Mouse (Mus musculus): ENCODE measurements at regions not wholly inside any gene's neighbourhood (a gene's known extent, or its start where the extent isn't known, plus 50 kb on each side); places are given as distances from the start of the nearest gene placed in this dataset.
"Not testable (repeated sequence)": the region's sequence is repeated elsewhere in the genome, so short reads cannot be mapped to it uniquely, and the experiment has no call there.

DNA sequence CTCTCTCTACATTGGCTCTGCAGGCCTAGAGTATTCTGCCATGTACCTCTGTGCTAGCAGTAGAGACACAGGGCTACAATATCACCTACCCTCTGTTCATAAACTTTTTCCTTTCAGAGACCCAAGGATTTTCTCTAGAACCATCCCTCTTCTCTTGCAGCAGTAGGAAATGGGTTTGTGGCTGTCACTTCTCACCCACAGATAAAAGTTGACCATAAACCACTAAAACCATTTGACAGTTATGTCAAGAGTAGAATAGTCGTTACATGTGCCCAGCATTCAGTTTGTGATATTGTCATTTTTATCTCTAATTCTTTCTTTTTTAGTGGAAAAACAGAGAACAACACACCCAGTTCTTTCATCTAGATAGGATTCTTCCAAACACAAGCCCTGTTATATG, 128.2 kb upstream of the 2210010C04Rik start:
- H3K4me1 ChIP-seq: no peaks in the 10 kb centered on the region
- no peak overlapping the region for H3K4me3 ChIP-seq
- no peaks in the 10 kb centered on the region for H3K27me3 ChIP-seq (replicated peaks)
- 80% methylated on average over 1 of the region's 1 CpGs for WGBS
- H3K9ac ChIP-seq: no peak overlapping the region
- H3K36me3 ChIP-seq (replicated peaks): no peaks in the 10 kb centered on the region
- no peak for ATAC-seq (replicated peaks)
- H3K9me3 ChIP-seq: no peaks in the 10 kb centered on the region
- H3K4me2 ChIP-seq: no peak overlapping the region
- no peak overlapping the region for H3K27ac ChIP-seq

DNA sequence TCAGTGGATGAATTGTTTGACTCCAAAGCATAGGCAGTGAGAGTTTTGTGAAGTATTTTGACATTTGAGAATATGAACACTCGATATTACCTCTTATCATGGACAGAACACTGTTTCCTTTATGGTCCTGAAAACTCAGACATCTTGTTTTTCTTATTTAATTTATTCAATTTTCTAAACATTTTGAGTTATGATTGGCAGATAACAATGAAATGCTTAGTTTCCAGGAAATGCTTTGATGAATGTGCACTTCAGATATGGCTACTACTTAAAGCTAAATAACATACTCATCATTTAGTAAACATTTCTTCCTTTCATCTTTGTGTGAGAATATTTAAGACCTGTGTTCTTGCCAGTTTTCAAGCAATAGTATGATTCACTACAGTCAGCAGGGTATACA, 126.4 kb upstream of the 2210010C04Rik start:
- 81% methylated on average over 1 of the region's 1 CpGs for WGBS
- Histone ChIP-seq H3K4me2 (no peak overlapping the region), H3K9ac (no peak overlapping the region)

DNA sequence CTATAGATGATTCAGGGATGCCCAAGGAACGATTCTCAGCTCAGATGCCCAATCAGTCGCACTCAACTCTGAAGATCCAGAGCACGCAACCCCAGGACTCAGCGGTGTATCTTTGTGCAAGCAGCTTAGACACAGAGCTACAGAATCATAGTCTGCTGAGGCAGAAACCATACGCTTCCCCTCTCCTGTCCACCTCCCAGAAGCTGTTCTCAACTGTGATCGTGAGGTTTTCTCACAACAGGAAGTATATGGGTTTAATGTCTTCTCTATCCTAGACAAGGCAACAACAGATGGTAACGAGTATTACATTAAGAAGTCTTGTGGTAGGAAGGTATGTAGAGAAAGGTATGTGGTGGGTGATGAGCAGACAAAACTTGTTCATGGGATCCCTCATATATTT, 116.8 kb upstream of the 2210010C04Rik start:
- Histone ChIP-seq H3K36me3 (replicated peaks) (no peaks in the 10 kb centered on the region), H3K9me3 (no peaks in the 10 kb centered on the region), H3K27ac (no peak overlapping the region), H3K4me3 (no peak overlapping the region), H3K27me3 (replicated peaks) (no peaks in the 10 kb centered on the region), H3K4me1 (no peaks in the 10 kb centered on the region), H3K9ac (no peak overlapping the region), H3K4me2 (no peak overlapping the region)
- no peak for ATAC-seq (replicated peaks)
- 92% methylated on average over 7 of the region's 7 CpGs for WGBS

More for the DNA sequence above, 126.4 kb upstream of the 2210010C04Rik start:
- no peak overlapping the region for H3K4me3 ChIP-seq
- H3K9me3 ChIP-seq: no peaks in the 10 kb centered on the region
- no peak overlapping the region for H3K27ac ChIP-seq
- H3K36me3 ChIP-seq (replicated peaks): no peaks in the 10 kb centered on the region
- no peaks in the 10 kb centered on the region for H3K4me1 ChIP-seq
- no peak for ATAC-seq (replicated peaks)
- H3K27me3 ChIP-seq (replicated peaks): no peaks in the 10 kb centered on the region

DNA sequence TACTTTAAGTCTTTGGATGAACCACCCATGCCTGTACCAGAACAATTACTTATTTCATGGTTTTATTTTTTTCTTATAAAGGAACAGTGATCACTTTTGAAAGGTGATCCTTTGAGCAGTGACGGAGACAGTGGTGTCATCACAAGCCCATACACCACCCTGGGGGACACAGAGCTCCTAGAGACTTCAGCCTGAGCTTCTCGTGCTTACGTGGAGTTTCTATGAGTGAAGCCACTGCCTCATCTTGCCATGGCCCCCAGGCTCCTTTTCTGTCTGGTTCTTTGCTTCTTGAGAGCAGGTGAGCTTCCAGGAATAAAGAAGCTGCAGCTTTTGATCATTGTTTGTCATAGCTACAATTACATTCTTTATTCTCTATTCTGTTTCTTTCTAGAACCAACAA, 116.2 kb upstream of the 2210010C04Rik start:
- 88% methylated on average over 3 of the region's 3 CpGs for WGBS
- no peaks in the 10 kb centered on the region for H3K9me3 ChIP-seq
- H3K27me3 ChIP-seq (replicated peaks): no peaks in the 10 kb centered on the region
- no peak overlapping the region for H3K9ac ChIP-seq
- H3K36me3 ChIP-seq (replicated peaks): no peaks in the 10 kb centered on the region
- H3K4me2 ChIP-seq: no peak overlapping the region
- H3K4me1 ChIP-seq: no peaks in the 10 kb centered on the region
- no peak overlapping the region for H3K4me3 ChIP-seq
- ATAC-seq (replicated peaks): no peak
- no peak overlapping the region for H3K27ac ChIP-seq

DNA sequence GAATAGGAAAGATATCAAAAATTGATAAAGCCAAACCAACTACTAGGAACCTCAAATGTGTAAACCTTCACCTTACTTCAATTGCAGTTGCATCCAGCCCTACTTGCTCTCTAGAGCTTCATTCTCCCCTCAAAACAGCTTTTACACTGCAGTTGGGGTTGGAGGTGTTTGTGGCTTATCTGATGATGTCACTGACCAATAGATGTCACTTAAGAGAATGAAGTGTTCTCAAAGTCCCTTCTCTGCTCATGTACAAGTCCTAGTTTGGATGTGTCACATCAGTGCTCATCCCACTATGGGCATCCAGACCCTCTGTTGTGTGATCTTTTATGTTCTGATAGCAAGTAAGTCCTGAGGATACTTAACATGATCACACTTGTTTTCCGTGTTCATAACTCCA, 105.6 kb upstream of the 2210010C04Rik start:
- no peaks in the 10 kb centered on the region for H3K27me3 ChIP-seq (replicated peaks)
- ATAC-seq (replicated peaks): no peak
- H3K36me3 ChIP-seq (replicated peaks): no peaks in the 10 kb centered on the region
- H3K9me3 ChIP-seq: no peaks in the 10 kb centered on the region
- no peak overlapping the region for H3K4me2 ChIP-seq
- H3K9ac ChIP-seq: no peak overlapping the region
- no peak overlapping the region for H3K27ac ChIP-seq
- WGBS: 91% methylated on average over 1 of the region's 1 CpGs
- H3K4me1 ChIP-seq: no peaks in the 10 kb centered on the region
- no peak overlapping the region for H3K4me3 ChIP-seq

DNA sequence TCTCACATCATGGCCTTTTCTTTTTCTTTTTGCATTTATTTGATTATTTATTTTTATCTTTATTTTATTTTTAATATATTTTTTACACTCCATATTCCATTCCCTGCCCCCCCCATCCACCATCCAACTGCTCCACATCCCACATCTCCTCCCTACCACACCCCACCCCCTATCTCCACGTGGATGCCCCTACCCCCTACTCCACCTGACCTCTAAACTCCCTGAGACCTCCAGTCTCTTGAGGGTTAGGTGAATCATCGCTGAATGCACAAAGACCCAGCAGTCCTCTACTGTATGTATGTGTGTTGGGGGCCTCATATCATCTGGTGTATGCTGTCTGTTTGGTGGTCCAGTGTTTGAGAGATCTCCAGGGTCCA, 102.1 kb upstream of the 2210010C04Rik start:
- peak; percentile 56 for ATAC-seq (replicated peaks)

DNA sequence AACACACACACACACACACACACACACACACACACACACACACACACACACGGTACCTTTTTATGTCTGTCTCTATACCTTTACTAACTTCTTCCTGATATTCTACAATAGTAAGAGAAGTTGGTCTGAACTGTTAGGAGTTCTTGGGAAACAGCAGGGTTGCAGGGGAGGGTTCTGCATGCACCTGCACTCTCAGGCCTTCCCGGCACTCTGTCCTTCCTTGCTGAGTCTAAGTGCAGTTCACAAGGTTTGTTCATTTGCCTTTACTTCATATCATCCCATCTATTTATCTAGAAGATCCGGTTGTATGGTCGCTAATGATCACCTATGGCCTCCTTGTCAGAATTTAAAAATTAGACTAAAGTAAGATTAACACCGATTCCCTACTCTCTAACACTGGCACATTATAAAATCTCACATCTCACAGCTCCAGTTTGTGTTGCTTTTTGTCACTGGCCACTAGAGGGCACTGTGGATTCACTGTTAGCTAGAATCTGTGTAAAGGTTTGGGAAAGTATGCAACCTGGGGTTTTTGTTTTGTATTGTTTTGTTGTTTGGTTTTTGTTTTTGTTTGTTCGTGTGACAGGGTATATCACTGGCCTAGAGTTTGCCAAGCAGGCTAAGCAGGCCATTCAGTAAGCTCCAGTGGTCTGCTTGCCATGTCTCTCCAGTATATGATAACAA, 101.5 kb upstream of the 2210010C04Rik start:
- Histone ChIP-seq H3K4me2 (no peak overlapping the region), H3K27ac (no peak overlapping the region), H3K4me3 (no peak overlapping the region), H3K4me1 (no peaks in the 10 kb centered on the region), H3K36me3 (replicated peaks) (no peaks in the 10 kb centered on the region), H3K9ac (no peak overlapping the region), H3K27me3 (replicated peaks) (no peaks in the 10 kb centered on the region), H3K9me3 (no peaks in the 10 kb centered on the region)
- WGBS: 32% methylated on average over 6 of the region's 6 CpGs
- ATAC-seq (replicated peaks): peak; percentile 87

More for the DNA sequence above, 102.1 kb upstream of the 2210010C04Rik start:
- not testable (repeated sequence) for H3K4me3 ChIP-seq; H3K36me3 ChIP-seq (replicated peaks); H3K27ac ChIP-seq; H3K9ac ChIP-seq; H3K4me2 ChIP-seq; H3K4me1 ChIP-seq; H3K27me3 ChIP-seq (replicated peaks); H3K9me3 ChIP-seq
- 53% methylated on average over 2 of the region's 2 CpGs for WGBS

DNA sequence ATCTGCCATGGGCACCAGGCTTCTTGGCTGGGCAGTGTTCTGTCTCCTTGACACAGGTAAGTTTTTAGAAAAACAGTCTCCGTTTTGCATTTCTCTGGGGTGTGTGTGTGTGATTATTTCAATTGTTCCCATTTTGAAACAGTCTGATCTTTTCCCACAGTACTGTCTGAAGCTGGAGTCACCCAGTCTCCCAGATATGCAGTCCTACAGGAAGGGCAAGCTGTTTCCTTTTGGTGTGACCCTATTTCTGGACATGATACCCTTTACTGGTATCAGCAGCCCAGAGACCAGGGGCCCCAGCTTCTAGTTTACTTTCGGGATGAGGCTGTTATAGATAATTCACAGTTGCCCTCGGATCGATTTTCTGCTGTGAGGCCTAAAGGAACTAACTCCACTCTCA, 99.9 kb upstream of the 2210010C04Rik start:
- WGBS: 78% methylated on average over 4 of the region's 4 CpGs
- Histone ChIP-seq H3K36me3 (replicated peaks) (no peaks in the 10 kb centered on the region), H3K4me3 (no peak overlapping the region), H3K27ac (no peak overlapping the region), H3K4me2 (no peak overlapping the region), H3K9ac (no peak overlapping the region), H3K4me1 (no peaks in the 10 kb centered on the region), H3K9me3 (no peaks in the 10 kb centered on the region), H3K27me3 (replicated peaks) (no peaks in the 10 kb centered on the region)
- no peak for ATAC-seq (replicated peaks)

DNA sequence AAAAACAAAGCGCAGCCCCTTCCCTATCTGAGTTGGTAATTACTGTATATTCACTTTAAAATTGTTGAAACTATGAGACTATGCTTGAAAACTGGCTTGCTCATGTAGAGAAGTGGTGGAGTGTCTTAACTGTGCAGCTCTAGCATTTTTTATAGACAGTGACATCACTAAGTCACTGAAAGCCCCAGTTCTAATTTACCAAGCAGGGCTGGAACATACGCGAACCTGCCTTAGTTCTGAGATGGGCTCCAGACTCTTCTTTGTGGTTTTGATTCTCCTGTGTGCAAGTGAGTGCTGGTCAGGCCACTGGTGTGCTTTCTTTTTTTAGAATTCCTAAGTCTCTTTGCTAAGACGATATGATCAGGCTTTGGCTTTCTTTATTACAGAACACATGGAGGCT, 94.6 kb upstream of the 2210010C04Rik start:
- H3K4me3 ChIP-seq: no peak overlapping the region
- no peaks in the 10 kb centered on the region for H3K36me3 ChIP-seq (replicated peaks)
- H3K9ac ChIP-seq: no peak overlapping the region
- H3K4me1 ChIP-seq: no peaks in the 10 kb centered on the region
- no peak overlapping the region for H3K27ac ChIP-seq
- ATAC-seq (replicated peaks): no peak
- no peak overlapping the region for H3K4me2 ChIP-seq
- no peaks in the 10 kb centered on the region for H3K27me3 ChIP-seq (replicated peaks)
- no peaks in the 10 kb centered on the region for H3K9me3 ChIP-seq
- 90% methylated on average over 4 of the region's 4 CpGs for WGBS

DNA sequence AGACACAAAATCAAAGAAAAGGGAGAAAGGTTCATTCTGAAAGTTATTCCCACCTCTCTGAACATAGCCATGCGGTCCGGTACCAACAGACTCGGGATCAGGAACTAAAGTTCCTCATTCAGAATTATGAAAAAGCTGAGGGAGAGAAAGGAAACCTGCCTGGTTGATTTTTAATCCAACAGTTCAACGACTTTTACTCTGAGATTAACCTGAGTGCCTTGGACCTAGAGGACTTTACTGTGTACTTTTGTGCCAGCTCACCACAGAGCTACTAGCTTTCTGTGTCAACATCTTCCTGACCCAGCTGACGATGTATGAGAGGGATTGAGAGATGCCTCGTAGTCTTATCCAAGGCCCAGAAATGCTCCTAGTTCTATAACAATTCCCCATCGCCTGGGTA, 92.5 kb upstream of the 2210010C04Rik start:
- no peaks in the 10 kb centered on the region for H3K27me3 ChIP-seq (replicated peaks)
- no peak overlapping the region for H3K4me3 ChIP-seq
- no peak overlapping the region for H3K27ac ChIP-seq
- no peaks in the 10 kb centered on the region for H3K36me3 ChIP-seq (replicated peaks)
- no peak overlapping the region for H3K9ac ChIP-seq
- no peak overlapping the region for H3K4me2 ChIP-seq
- no peaks in the 10 kb centered on the region for H3K4me1 ChIP-seq
- ATAC-seq (replicated peaks): no peak
- WGBS: 85% methylated on average over 7 of the region's 7 CpGs
- no peaks in the 10 kb centered on the region for H3K9me3 ChIP-seq

DNA sequence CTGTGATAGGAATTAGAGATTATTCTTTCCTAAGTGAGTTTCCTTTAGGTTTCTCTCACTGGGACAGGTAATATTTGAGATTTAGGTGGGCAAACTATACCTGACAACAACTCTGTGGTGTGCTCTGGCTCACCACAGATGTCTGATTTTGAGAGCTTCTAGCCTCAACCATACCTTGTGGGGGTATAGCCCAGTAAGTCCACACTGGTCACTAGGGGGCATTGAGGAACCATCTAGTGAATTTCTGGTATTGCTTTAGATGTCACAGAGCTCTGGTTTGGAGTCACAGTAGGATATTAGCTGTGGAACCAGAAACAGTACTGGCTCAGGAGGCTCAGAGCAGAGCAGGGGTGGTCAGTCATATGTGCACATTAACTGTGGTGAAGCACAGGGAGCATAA, 91.5 kb upstream of the 2210010C04Rik start:
- H3K4me3 ChIP-seq: no peak overlapping the region
- no peak overlapping the region for H3K27ac ChIP-seq
- no peaks in the 10 kb centered on the region for H3K4me1 ChIP-seq
- H3K9ac ChIP-seq: no peak overlapping the region
- H3K36me3 ChIP-seq (replicated peaks): no peaks in the 10 kb centered on the region
- no peak overlapping the region for H3K4me2 ChIP-seq
- ATAC-seq (replicated peaks): no peak
- H3K27me3 ChIP-seq (replicated peaks): no peaks in the 10 kb centered on the region
- H3K9me3 ChIP-seq: no peaks in the 10 kb centered on the region

DNA sequence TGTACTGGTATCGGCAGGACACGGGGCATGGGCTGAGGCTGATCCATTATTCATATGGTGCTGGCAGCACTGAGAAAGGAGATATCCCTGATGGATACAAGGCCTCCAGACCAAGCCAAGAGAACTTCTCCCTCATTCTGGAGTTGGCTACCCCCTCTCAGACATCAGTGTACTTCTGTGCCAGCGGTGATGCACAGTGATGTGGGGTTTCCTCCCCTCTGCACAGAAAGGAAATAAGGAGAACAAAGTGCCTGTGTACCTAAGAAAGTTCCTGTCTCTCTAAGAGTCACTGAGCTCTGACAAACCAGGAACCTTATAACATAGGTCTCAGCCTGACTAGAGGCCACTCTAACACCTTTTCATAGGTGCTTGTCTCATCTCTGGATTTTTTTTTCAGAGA, 86.3 kb upstream of the 2210010C04Rik start:
- H3K4me3 ChIP-seq: no peak overlapping the region
- ATAC-seq (replicated peaks): no peak
- H3K27ac ChIP-seq: no peak overlapping the region
- H3K9me3 ChIP-seq: no peaks in the 10 kb centered on the region
- no peak overlapping the region for H3K9ac ChIP-seq
- H3K4me2 ChIP-seq: no peak overlapping the region
- no peaks in the 10 kb centered on the region for H3K27me3 ChIP-seq (replicated peaks)
- H3K4me1 ChIP-seq: no peaks in the 10 kb centered on the region
- no peaks in the 10 kb centered on the region for H3K36me3 ChIP-seq (replicated peaks)
- WGBS: 84% methylated on average over 3 of the region's 3 CpGs

DNA sequence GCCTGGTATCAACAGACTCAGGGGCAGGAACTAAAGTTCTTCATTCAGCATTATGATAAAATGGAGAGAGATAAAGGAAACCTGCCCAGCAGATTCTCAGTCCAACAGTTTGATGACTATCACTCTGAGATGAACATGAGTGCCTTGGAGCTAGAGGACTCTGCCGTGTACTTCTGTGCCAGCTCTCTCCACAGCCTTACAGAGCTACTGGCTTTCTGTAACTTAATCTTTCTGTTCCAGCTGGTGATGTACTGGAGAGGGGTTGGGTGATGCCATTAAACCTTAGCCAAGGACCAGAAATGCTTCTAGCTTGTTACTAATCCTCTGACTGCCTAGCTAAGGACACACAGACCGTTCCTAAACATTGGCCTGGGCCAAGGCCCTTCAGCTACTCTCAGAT, 83.9 kb upstream of the 2210010C04Rik start:
- no peak overlapping the region for H3K4me2 ChIP-seq
- no peak overlapping the region for H3K27ac ChIP-seq
- WGBS: 75% methylated on average over 2 of the region's 2 CpGs
- H3K9ac ChIP-seq: no peak overlapping the region
- no peaks in the 10 kb centered on the region for H3K27me3 ChIP-seq (replicated peaks)
- H3K36me3 ChIP-seq (replicated peaks): no peaks in the 10 kb centered on the region
- no peaks in the 10 kb centered on the region for H3K9me3 ChIP-seq
- H3K4me1 ChIP-seq: no peaks in the 10 kb centered on the region
- H3K4me3 ChIP-seq: no peak overlapping the region
- no peak for ATAC-seq (replicated peaks)
